Mouse (Mus musculus) activated CD4-positive, CD25-positive, alpha-beta regulatory T cell (primary cell): ENCODE results near the gene Tmod4. TPM values are rescaled to one million over a fixed set of nuclear protein-coding genes. Genes with fewer than 3 reads are reported as not detected.

ENCODE experiments used
- polyA plus RNA-seq, 2 experiments: library from polyadenylated mRNA; unstranded; fragments of 100-300 nt; shearing (Covaris generic); gene quantifications; one replicate each; pipeline ENCODE4 v1.2.1; 2017

Tmod4 gene
- polyA plus RNA-seq, result 1 to 10 TPM; 2.0 to 4.4 TPM

DNA sequence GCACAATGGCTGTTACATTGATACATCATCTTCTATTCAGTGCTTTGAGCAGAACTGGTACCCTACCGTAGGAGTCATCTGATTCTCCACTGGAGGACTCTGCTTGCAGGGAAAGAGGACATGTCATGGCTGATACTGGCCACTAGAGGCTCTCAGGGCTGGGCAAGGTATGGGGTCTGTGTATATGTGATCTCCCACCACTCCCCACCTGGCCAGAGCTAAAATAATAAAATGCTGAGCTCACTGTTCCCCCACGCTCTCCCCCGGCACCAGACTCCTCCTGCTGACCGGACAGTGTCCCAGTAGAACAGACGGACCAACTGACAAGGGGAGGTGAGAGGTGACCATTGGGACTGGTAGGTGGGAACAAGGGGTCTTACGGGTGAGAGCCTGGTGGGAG, at the start of gene Tmod4:
Gene Tmod4, plus strand, starts transcription at position 231 of the 400 bp plus-strand sequence.

DNA sequence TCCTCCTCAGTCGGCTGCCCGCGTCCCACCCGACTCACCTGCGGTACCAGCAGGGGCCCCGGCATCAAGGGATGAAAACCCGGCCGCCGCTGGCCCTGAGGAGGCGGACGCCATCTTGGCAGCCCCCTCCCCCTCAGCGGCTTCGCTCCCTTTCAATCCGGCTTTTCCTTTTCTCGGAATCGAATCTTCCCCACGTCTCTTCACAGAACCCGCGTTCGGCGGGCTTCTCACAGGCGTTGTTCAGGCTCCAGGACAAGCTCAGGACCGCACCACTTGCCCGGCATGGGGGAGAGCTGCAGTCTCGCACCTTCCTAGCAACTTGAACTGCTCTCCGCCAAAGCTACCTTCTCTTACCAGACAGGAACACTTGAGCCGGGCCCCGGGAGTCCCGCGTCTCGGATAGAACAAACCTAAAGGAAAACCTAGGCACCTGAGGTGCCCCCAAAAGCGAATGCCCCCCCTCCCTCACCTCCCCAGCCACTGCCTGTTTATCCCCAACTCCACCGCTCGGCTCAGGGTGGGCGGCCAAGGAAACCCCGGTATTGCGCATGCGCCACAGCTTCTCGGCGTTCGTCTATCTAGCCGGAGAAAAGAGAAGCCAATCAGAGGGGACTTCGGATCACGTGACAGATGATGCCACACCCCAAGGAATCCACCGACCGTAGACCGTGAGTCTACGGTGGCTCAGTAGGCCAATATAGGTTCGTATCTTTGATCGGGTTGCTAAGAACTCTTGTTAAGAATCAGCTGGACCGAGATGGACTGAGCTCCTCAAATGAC, 17.7 kb upstream of the Tmod4 start, which contains the start of gene Pip5k1a:
Gene Pip5k1a, minus strand, starts transcription at position 593 of the 780 bp plus-strand sequence.

DNA sequence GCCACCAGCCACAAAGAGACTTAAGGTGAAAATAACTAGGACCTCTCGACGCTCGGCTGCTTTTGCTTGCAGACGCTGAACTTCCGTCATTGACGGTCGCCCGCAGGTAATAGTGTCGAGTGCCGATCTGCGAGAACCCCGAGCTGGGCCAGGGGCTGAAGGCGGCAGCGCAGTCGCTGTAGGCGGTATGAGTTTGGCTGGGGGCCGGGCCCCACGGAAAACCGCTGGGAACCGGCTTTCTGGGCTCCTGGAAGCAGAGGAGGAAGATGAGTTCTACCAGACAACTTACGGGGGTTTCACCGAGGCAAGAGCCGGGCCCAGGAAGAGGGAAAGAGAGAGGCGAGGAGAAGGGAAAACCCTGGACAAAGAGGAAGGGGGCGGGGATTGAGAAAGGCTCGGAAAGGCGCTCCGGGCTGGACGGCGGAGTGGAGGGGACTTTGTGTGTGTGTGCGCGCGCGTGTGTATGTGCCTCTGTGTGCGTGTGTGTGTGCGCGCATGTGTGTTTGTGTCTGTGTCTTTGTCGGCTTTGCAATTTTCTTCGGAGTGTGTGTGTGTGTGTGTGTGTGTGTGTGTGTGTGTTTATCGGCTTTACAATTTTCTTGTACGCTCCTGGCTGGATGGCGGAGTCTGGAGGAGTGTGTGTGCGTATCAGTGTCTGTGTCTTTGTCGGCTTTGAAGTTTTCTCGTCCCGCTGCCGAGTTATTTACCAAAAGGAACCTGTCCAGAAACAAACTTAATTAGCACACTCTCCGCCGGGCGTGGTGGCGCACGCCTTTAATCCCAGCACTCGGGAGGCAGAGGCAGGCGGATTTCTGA, 13.2 kb upstream of the Tmod4 start, which contains the start of gene Vps72:
Gene Vps72, plus strand, starts transcription at position 112 of the 816 bp plus-strand sequence.

DNA sequence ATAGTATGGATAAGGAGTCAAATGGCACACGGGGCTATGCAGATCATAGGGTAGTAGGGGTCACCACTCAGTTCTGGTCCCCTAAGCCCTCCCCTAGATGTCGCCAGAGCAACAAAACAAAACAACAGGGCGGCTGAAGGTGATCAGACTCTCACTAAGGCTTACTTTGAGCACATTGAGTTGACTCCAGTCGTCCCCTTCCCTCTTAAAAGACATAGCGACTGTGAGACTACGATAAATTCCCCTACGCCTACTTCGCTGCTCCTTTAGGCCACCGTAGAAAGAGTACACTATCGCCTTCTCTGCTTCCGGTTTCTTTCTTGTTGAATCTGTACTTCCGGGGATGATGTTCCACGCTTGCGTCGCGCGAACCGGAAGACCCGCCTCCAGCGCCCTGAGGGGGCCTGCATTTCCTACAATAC, 9.4 kb downstream of the Tmod4 start, which contains the start of the genes Scnm1 and Lysmd1:
Gene Scnm1, minus strand, starts transcription at position 332 of the 422 bp plus-strand sequence.
Gene Lysmd1, plus strand, starts transcription at position 409 of the 422 bp plus-strand sequence.

DNA sequence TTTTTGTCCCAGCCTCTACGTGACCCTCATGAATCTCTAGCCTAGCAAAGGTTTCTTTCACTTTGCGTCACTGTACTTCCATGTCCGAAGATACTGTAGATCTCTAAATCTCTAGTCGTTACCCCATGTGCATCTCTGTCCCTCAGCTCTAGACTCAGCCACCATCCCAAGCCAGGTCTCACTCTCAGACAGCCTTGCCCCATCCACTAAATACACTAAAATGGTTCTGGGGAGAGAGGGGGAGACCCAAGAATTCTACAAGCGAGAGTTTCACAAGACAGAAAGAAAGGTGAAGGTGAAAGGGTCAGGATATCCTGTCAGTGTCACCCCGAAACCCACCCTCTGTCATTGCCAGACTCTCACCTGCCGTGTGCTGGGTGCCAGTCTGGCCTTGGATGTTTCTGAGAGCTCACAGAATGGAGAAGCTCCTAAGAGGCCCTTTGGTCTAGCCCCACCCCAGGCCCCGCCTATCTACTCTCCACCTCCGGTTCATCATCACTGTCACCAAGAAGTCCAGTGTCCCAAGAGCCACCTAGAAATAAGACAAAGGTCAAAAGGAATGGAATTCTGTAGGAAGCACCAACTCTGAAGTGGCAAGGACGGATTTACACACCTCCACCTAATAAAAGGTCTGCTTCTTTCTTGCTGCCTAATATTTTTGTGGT, 17.8 kb downstream of the Tmod4 start, which contains the start of gene Tnfaip8l2:
Gene Tnfaip8l2, minus strand, starts transcription at position 409 of the 665 bp plus-strand sequence.

DNA sequence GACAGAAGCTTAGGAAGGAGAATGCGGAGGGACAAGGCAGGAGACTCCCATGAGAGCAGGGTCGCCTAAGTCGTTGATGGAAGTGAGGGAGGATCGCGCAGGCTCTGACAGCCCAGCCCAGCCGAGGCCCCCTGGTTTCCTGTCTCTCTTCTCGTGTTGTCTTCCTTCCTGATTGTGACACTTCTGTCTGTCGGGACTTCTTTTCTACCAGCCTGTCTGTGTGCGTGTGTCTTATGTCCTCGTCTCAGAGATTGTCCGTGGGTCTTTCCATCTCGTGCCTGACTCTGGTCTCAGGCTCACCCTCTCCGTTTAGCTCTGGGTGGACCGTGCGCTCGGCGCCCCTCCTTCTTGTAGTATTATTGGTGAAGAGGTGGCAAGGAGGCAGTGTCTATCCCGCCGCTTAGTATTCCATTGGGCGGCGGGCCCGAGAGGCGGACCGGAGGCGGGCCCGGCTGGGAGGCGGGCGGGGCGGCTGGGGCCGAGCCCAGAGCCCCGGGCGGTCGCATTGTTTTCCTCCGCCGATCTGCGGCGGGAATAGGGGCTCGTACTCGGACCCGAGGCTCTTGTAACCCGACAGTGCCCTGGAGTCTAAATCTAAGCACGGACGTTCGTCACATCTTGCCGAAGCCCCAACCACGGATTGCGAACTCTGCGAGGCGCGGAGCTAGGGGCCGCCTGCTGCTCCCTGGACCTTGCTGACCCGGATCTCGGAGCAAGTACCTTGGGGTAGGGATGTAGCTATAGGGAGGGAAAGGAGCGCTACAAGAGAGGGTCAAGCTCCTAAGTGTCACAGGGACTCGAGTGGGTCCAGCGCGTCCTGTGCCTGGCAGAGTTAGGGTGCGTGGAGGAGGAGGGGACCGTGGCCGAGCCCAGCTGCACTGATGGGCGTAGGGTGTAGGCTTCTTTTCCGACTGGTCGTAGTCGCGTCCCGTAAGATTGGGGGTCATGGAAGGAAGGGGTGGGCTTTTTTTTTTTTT, 36.0 kb downstream of the Tmod4 start, which contains the start of gene Sema6c:
Gene Sema6c, plus strand, starts transcription at position 471 of the 977 bp plus-strand sequence.

Other genes with a start within 250 kb of the Tmod4 start
- gene Psmb4, start 237.5 kb upstream of the Tmod4 start, polyA plus RNA-seq, result 100 to 1,000 TPM; 395 to 422 TPM
- 1 to 10 TPM; 1.8 to 2.5 TPM for gene Selenbp1, start 191.4 kb upstream of the Tmod4 start, polyA plus RNA-seq
- gene Rfx5, start 170.4 kb upstream of the Tmod4 start, polyA plus RNA-seq, result 10 to 100 TPM; 22.8 to 24.0 TPM
- gene Pi4kb, start 149.7 kb upstream of the Tmod4 start, polyA plus RNA-seq, result 10 to 100 TPM; 14.1 to 23.6 TPM
- 10 to 100 TPM; 39.4 to 45.0 TPM for gene Zfp687, start 109.0 kb upstream of the Tmod4 start, polyA plus RNA-seq
- 100 to 1,000 TPM; 267 to 314 TPM for gene Psmd4, start 81.9 kb upstream of the Tmod4 start, polyA plus RNA-seq
- 10 to 100 TPM; 24.1 to 24.5 TPM for gene Pip5k1a, start 17.5 kb upstream of the Tmod4 start, polyA plus RNA-seq
- 100 to 1,000 TPM in 1 of 2 experiments, 10 to 100 TPM in 1; 99.6 to 118 TPM for gene Vps72, start 13.5 kb upstream of the Tmod4 start, polyA plus RNA-seq
- gene Scnm1, start 9.5 kb downstream of the Tmod4 start, polyA plus RNA-seq, result 100 to 1,000 TPM in 1 of 2 experiments, 10 to 100 TPM in 1; 65.2 to 120 TPM
- gene Lysmd1, start 9.6 kb downstream of the Tmod4 start, polyA plus RNA-seq, result 10 to 100 TPM; 23.6 to 34.9 TPM
- 100 to 1,000 TPM; 229 to 255 TPM for gene Tnfaip8l2, start 17.9 kb downstream of the Tmod4 start, polyA plus RNA-seq
- gene Sema6c, start 36.0 kb downstream of the Tmod4 start, polyA plus RNA-seq, result 1 to 10 TPM; 1.8 to 1.9 TPM
- 10 to 100 TPM; 24.8 to 34.5 TPM for gene Gabpb2, start 93.4 kb downstream of the Tmod4 start, polyA plus RNA-seq
- gene Cdc42se1, start 104.3 kb downstream of the Tmod4 start, polyA plus RNA-seq, result 100 to 1,000 TPM; 446 to 449 TPM
- gene Mllt11, start 107.7 kb downstream of the Tmod4 start, polyA plus RNA-seq, result 10 to 100 TPM in 1 of 2 experiments, 1 to 10 TPM in 1; 9.1 to 20.6 TPM
- gene Gm128, start 117.1 kb downstream of the Tmod4 start, polyA plus RNA-seq, result 1 to 10 TPM in 1 of 2 experiments, under 1 TPM in 1; 0.42 to 1.2 TPM
- 1 to 10 TPM in 1 of 2 experiments, under 1 TPM in 1; 0.45 to 1.1 TPM for gene Bnipl, start 126.7 kb downstream of the Tmod4 start, polyA plus RNA-seq
- 10 to 100 TPM; 28.2 to 29.8 TPM for gene Mindy1, start 156.9 kb downstream of the Tmod4 start, polyA plus RNA-seq
- gene Prune1, start 157.6 kb downstream of the Tmod4 start, polyA plus RNA-seq, result 1 to 10 TPM; 6.4 to 6.5 TPM
- under 1 TPM in 1 of 2 experiments, not detected in 1; 0.85 TPM for gene Anxa9, start 182.7 kb downstream of the Tmod4 start, polyA plus RNA-seq
- gene Cers2, start 190.3 kb downstream of the Tmod4 start, polyA plus RNA-seq, result 100 to 1,000 TPM; 193 to 214 TPM
- gene Setdb1, start 232.7 kb downstream of the Tmod4 start, polyA plus RNA-seq, result 10 to 100 TPM; 27.3 to 39.2 TPM